Mouse (Mus musculus) urinary bladder, postnatal 0 days (tissue): ENCODE data around the gene Tas2r137. TPM values are rescaled to one million over a fixed set of nuclear protein-coding genes. Genes with fewer than 3 reads are reported as not detected.

Experiments used
- polyA plus RNA-seq: library from polyadenylated mRNA; unstranded; fragments of >200 nt; fragmentation: Nextera tagmentation; extraction: Ambion mirVana; gene quantifications from 2 replicates; pipeline ENCODE4 v1.2.1, GENCODE M21; 2015

Gene Tas2r137
- polyA plus RNA-seq = not detected in 2 replicates

GRCm38 (mm10) chr6:40490933-40491332 lies at the start of gene Tas2r137:
TSS of gene Tas2r137 (plus strand) at chr6:40491233.

DNA sequence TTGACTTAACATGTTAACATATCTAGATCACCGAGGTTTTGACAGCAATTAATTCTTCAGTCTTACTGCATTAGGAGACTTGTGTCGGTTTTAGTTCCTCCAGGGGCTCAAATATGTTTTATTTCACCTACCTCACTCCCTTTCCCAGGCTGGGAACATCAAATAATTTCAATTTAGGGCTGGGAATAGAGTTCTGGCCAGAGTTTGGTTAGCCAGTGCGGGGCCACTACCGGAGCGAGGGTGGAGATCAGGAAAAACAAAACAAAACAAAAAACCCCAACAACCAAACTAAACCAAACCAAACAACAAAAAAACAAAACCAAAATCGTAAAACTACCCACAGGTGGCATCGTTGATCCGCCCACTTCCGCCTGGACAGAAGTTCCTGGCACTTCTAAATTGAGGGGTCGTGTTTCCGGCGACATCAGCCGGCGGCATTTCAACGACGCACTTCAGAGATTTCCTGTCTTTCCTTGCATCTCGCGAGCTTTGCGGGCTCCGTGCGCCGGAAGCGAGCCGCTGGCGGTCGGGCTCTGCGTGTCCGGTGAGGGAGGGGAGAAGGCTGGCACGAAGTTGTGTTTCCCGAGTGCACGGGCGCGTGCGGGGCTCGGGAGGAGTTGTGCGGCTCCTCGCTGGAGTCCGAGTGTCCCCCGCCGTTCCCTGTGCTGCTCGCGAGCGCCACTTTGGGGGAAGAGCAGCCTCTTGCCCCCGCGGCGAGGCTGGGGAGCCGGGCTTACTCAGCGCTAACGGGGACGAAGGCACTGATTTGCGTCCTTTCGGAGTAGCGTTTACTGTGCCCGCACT lies 19.9 kb upstream of the Tas2r137 start, which contains the start of gene Ssbp1:
Ssbp1 (plus strand) TSS at position 437 of the 804 bp plus-strand sequence.

DNA sequence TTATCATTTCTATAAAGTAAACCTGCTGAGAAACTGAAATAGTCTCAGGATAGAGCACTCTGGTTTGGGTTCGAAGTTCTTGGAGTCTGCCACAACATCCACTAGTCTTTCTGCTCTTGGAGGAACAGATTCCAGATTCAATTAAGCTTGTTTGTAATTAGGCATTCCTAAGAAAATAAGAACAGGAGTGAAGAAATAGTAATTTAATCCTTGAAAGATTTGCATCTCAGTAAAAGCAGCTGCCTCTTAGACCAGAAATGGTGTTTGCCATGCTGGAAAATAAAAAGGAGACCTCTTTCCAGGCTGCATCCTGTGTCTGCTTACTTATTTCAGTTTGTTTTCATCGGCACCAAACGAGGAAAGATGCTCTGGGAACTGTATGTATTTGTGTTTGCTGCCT lies 2.2 kb downstream of the Tas2r137 start, which contains the start of gene Tas2r108:
Tas2r108 (plus strand) TSS at position 301 of the 400 bp plus-strand sequence.

GRCm38 (mm10) chr6:40519408-40519807 lies 28.4 kb downstream of the Tas2r137 start, which contains the start of gene Prss37:
TSS of gene Prss37 (minus strand) at chr6:40519508.

Other genes with a start within 250 kb of the Tas2r137 start
- 18.3 and 18.6 TPM in 2 replicates for gene Agk, start 166.1 kb upstream of the Tas2r137 start, polyA plus RNA-seq
- gene E330009J07Rik, start 55.1 kb upstream of the Tas2r137 start, polyA plus RNA-seq = 3.0 and 3.3 TPM in 2 replicates
- not detected in 2 replicates for gene Wee2, start 52.1 kb upstream of the Tas2r137 start, polyA plus RNA-seq
- gene Ssbp1, start 19.9 kb upstream of the Tas2r137 start, polyA plus RNA-seq = 92.8 and 95.8 TPM in 2 replicates
- gene Tas2r108, start 2.3 kb downstream of the Tas2r137 start, polyA plus RNA-seq = not detected in 2 replicates
- not detected in 2 replicates for gene Prss37, start 28.3 kb downstream of the Tas2r137 start, polyA plus RNA-seq
- gene Olfr461, start 63.8 kb downstream of the Tas2r137 start, polyA plus RNA-seq = not detected in 2 replicates
- not detected in 2 replicates for gene Olfr460, start 78.3 kb downstream of the Tas2r137 start, polyA plus RNA-seq
- gene Clec5a, start 94.6 kb downstream of the Tas2r137 start, polyA plus RNA-seq = 1.4 and 6.3 TPM in 2 replicates
- not detected in 2 replicates for gene Tas2r138, start 122.1 kb downstream of the Tas2r137 start, polyA plus RNA-seq
- gene Mgam, start 137.6 kb downstream of the Tas2r137 start, polyA plus RNA-seq = 0.04 TPM in 1 of 2 replicates, not detected in the other